Mouse (Mus musculus): ENCODE data around the gene Acadvl. TPM values are rescaled to one million over a fixed set of nuclear protein-coding genes. Genes with fewer than 3 reads are reported as not detected.

Gene Acadvl
- polyA plus RNA-seq, 1 experiment, result not detected

DNA sequence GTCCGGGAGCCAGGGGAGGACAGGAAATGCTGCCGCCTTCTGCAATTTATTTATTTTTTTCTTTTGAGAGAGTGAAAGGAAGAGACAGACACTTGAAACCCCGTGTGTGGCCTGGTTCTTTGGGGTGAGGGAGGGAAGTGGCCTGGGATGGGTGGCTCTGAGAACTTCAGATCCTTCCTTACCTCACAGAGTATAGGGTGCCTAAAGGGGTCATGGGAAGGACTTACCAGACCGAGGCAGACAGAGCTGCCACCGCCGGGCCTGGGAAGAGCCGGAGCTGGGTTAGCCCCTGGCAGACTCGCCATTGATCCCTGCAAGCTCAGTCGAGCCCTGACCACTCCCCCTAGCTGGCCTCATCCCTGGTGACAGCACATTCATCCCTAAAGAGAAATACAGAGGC, 30.2 kb upstream of the Acadvl start:
- TF ChIP-seq CTCF (IDR thresholded peaks at IDR 0.05; ENCODE audit: insufficient read depth, low read depth, low read length), result no peak
- TF ChIP-seq POLR2A (IDR thresholded peaks at IDR 0.05; ENCODE audit: insufficient read depth, low read depth, low read length), result no peak
- Histone ChIP-seq H3K4me3 (ENCODE audit: insufficient read depth, low read depth, low read length) (no peak overlapping the region), H3K27ac (ENCODE audit: insufficient read depth, low read depth, low read length) (no peak overlapping the region)

DNA sequence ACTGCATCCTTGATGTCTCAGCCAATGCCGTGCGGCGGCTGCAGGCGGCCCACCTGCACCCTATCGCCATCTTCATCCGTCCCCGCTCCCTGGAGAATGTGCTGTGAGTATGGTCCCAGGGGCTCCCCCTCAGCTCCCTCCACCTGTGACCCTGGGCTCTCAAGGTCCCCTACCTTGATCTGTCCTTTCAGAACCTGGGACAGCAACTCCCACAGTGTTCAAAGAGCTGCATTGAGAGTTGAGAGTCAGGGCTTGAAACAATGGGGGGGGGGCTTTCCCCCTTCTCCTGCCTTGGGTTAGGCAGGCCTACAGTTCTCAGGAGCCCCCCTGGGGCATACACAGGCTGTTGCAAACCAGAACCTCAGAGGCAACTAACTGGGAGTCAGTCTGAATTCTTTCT, 28.5 kb upstream of the Acadvl start:
- Histone ChIP-seq H3K4me3 (ENCODE audit: insufficient read depth, low read depth, low read length) (no peak overlapping the region), H3K4me1 (ENCODE audit: control insufficient read depth, insufficient read depth, low read length) (no peaks in the 10 kb centered on the region), H3K27ac (ENCODE audit: insufficient read depth, low read depth, low read length) (no peak overlapping the region)
- 91% methylated on average over 7 of the region's 7 CpGs for WGBS
- TF ChIP-seq CTCF (IDR thresholded peaks at IDR 0.05; ENCODE audit: insufficient read depth, low read depth, low read length), result no peak
- no peak for TF ChIP-seq POLR2A (IDR thresholded peaks at IDR 0.05; ENCODE audit: insufficient read depth, low read depth, low read length)

More for the DNA sequence above, 30.2 kb upstream of the Acadvl start:
- H3K4me1 ChIP-seq (ENCODE audit: control insufficient read depth, insufficient read depth, low read length), result no peaks in the 10 kb centered on the region; the same call in 1 of the 2 replicates
- 48% methylated on average over 9 of the region's 9 CpGs for WGBS

GRCm38 (mm10) chr11:70042309-70043085, 27.3 kb upstream of the Acadvl start:
- TF ChIP-seq CTCF (IDR thresholded peaks at IDR 0.05; ENCODE audit: insufficient read depth, low read depth, low read length), result no peak
- TF ChIP-seq POLR2A (IDR thresholded peaks at IDR 0.05; ENCODE audit: insufficient read depth, low read depth, low read length), result no peak
- 81% methylated on average over 23 of the region's 23 CpGs for WGBS
- H3K4me3 ChIP-seq (ENCODE audit: insufficient read depth, low read depth, low read length), result no peak overlapping the region
- H3K27ac ChIP-seq (ENCODE audit: insufficient read depth, low read depth, low read length), result no peak overlapping the region
- H3K4me1 ChIP-seq (ENCODE audit: control insufficient read depth, insufficient read depth, low read length), result no peaks in the 10 kb centered on the region

DNA sequence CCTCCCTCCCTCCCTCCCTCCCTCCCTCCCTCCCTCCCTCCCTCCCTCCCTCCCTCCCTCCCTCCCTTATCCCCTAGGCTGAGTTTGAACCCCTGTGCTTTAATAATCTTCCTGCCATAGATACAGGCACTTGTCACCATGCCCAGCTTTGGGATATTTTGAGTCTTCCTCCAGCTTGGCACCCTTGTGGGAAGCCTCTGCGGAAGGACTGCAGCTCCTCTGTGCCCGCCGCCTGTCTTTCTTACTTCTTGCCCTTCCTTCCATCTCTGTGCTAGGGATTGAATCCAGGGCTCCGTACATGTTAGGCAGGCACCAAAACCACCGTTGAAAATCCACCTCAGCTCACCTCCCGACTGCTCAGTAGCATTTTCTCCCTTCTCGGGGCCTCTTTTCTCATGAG, 25.0 kb upstream of the Acadvl start:
- H3K27ac ChIP-seq (ENCODE audit: insufficient read depth, low read depth, low read length), result no peak overlapping the region
- 86% methylated on average over 7 of the region's 7 CpGs for WGBS
- no peaks in the 10 kb centered on the region for H3K4me1 ChIP-seq (ENCODE audit: control insufficient read depth, insufficient read depth, low read length)
- no peak for TF ChIP-seq POLR2A (IDR thresholded peaks at IDR 0.05; ENCODE audit: insufficient read depth, low read depth, low read length)
- TF ChIP-seq CTCF (IDR thresholded peaks at IDR 0.05; ENCODE audit: insufficient read depth, low read depth, low read length), result no peak
- H3K4me3 ChIP-seq (ENCODE audit: insufficient read depth, low read depth, low read length), result no peak overlapping the region

- 92% methylated on average over 10 of the region's 10 CpGs for WGBS
- H3K4me3 ChIP-seq (ENCODE audit: insufficient read depth, low read depth, low read length), result no peak overlapping the region
- H3K4me1 ChIP-seq (ENCODE audit: control insufficient read depth, insufficient read depth, low read length), result no peaks in the 10 kb centered on the region
- no peak overlapping the region for H3K27ac ChIP-seq (ENCODE audit: insufficient read depth, low read depth, low read length)
- TF ChIP-seq POLR2A (IDR thresholded peaks at IDR 0.05; ENCODE audit: insufficient read depth, low read depth, low read length), result no peak
- TF ChIP-seq CTCF (IDR thresholded peaks at IDR 0.05; ENCODE audit: insufficient read depth, low read depth, low read length), result no peak
These were observed 24.4 kb upstream of the Acadvl start for GRCm38 (mm10) chr11:70039631-70040030.

DNA sequence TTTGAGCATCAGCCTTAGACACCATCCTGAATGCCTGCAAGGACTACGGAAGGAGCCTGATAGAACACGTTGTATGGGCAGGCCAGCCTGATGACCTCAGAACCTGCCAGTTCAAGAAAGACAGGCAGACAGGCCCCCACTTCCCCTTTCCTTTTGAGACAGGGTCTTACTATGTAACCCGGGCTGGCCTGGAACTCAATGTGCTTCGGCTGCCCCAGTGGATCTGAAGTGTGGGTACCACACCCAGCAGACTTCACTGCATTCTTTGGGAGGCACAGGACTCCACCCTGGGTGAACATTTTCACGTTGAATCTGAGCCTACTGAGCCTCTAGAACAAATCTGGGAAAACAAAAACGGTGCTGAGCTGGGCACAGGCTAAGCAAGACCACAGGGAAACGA, 23.0 kb upstream of the Acadvl start:
- Histone ChIP-seq H3K27ac (ENCODE audit: insufficient read depth, low read depth, low read length) (no peak overlapping the region), H3K4me1 (ENCODE audit: control insufficient read depth, insufficient read depth, low read length) (no peaks in the 10 kb centered on the region), H3K4me3 (ENCODE audit: insufficient read depth, low read depth, low read length) (no peak overlapping the region)
- TF ChIP-seq CTCF (IDR thresholded peaks at IDR 0.05; ENCODE audit: insufficient read depth, low read depth, low read length) (no peak), POLR2A (IDR thresholded peaks at IDR 0.05; ENCODE audit: insufficient read depth, low read depth, low read length) (no peak)
- 57% methylated on average over 7 of the region's 7 CpGs for whole genome bisulfite sequencing

DNA sequence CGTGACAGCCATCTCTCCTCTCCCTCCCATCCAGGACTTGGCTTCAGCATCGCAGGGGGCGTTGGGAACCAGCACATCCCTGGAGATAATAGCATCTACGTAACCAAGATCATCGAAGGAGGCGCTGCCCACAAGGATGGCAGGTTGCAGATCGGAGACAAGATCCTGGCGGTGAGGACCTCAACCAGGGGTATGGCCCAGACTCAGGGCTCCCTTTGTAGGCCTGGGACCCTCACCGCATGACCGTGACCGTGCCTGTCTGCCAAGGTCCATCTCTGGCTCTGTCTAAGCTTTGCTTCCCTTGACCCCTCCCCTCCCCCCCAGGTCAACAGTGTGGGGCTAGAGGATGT, 16.1 kb upstream of the Acadvl start:
- WGBS, result 95% methylated on average over 11 of the region's 11 CpGs

GRCm38 (mm10) chr11:70030651-70031320, 15.6 kb upstream of the Acadvl start:
- H3K4me3 ChIP-seq (ENCODE audit: insufficient read depth, low read depth, low read length), result no peak overlapping the region
- 90% methylated on average over 28 of the region's 28 CpGs for WGBS
- H3K4me1 ChIP-seq (ENCODE audit: control insufficient read depth, insufficient read depth, low read length), result peaks cover 46% of the 10 kb centered on the region
- no peak overlapping the region for H3K27ac ChIP-seq (ENCODE audit: insufficient read depth, low read depth, low read length)
- TF ChIP-seq CTCF (IDR thresholded peaks at IDR 0.05; ENCODE audit: insufficient read depth, low read depth, low read length) (no peak), POLR2A (IDR thresholded peaks at IDR 0.05; ENCODE audit: insufficient read depth, low read depth, low read length) (no peak)

More for the DNA sequence above, 16.1 kb upstream of the Acadvl start:
- no peak overlapping the region for H3K27ac ChIP-seq (ENCODE audit: insufficient read depth, low read depth, low read length)
- H3K4me3 ChIP-seq (ENCODE audit: insufficient read depth, low read depth, low read length), result no peak overlapping the region
- H3K4me1 ChIP-seq (ENCODE audit: control insufficient read depth, insufficient read depth, low read length), result peaks cover 41% of the 10 kb centered on the region
- no peak for TF ChIP-seq POLR2A (IDR thresholded peaks at IDR 0.05; ENCODE audit: insufficient read depth, low read depth, low read length)
- TF ChIP-seq CTCF (IDR thresholded peaks at IDR 0.05; ENCODE audit: insufficient read depth, low read depth, low read length), result no peak

GRCm38 (mm10) chr11:70029829-70030550, 14.8 kb upstream of the Acadvl start:
- H3K4me3 ChIP-seq (ENCODE audit: insufficient read depth, low read depth, low read length), result peak overlapping the region; percentile 44
- peak overlapping the region; percentile 53; the same call in 1 of the 2 replicates for H3K27ac ChIP-seq (ENCODE audit: insufficient read depth, low read depth, low read length)
- H3K4me1 ChIP-seq (ENCODE audit: control insufficient read depth, insufficient read depth, low read length), result peaks cover 49% of the 10 kb centered on the region
- no peak for TF ChIP-seq POLR2A (IDR thresholded peaks at IDR 0.05; ENCODE audit: insufficient read depth, low read depth, low read length)
- no peak for TF ChIP-seq CTCF (IDR thresholded peaks at IDR 0.05; ENCODE audit: insufficient read depth, low read depth, low read length)
- 23% methylated on average over 11 of the region's 11 CpGs for WGBS

Measured in olfactory bulb, adult 2 months (tissue).